Mouse (Mus musculus): ENCODE results near the gene Slc38a3.
"Not testable (repeated sequence)": the region's sequence is repeated elsewhere in the genome, so short reads cannot be mapped to it uniquely, and the experiment has no call there.

The Slc38a3 gene

DNA sequence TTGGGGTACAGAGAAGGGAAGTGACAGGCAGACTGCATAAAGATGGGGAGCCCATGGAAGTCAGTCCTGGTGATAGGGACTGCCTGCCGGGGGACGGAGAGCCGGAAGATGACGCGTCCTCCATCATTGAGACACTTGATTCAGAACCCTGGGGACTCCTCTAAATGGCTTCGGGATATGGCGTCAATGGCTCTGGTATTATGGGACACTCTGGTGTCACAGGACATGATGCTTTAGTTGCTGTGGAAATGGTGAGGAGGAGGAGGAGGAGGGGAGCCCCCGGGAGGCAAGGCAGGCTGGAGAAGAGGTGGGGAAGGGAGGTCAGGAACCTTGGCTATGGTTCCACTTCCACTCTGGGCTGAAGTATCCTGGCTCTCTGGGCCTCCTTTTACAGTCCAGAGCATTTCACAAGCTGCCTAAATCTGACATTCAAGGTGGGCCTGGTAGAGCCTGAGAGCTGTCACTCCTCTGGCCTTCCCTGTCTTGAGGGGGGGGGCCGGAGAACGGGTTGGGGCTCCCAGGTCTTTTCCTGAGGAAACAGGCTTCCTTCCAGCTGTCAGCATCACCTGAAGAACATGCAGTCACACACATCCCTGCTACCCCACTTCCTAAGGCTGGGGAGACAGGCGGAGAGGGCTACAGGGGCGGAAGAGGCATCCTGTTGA is 26.2 kb upstream of the Slc38a3 start:
- DNase-seq (ENCODE audit: low spot score), result no peak

DNA sequence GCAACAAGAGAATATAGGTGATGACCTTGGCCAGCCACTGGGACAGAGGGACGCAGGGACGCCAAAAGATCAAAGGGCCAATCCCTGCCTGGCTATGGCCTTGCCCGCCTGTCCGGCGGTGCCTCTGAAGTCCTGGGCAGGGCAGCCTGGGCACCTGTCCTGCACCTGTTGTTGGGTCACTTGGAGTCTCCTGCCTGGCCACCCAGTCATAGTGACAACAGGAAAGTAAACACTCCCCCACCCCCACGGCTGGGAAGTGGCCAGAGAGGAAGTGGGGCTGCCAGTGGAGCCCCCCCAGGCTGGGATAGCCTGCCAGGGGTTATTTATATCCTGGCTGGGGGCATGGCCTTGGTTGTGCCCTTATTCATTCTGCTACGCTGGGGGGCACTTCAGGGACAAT is 25.3 kb upstream of the Slc38a3 start:
- no peak for DNase-seq (ENCODE audit: low spot score)

- no peak for DNase-seq (ENCODE audit: low spot score)
These were observed 24.2 kb upstream of the Slc38a3 start for GRCm38 (mm10) chr9:107693433-107693987.

GRCm38 (mm10) chr9:107692785-107693184 is 23.5 kb upstream of the Slc38a3 start:
- DNase-seq (ENCODE audit: low spot score), result no peak

DNA sequence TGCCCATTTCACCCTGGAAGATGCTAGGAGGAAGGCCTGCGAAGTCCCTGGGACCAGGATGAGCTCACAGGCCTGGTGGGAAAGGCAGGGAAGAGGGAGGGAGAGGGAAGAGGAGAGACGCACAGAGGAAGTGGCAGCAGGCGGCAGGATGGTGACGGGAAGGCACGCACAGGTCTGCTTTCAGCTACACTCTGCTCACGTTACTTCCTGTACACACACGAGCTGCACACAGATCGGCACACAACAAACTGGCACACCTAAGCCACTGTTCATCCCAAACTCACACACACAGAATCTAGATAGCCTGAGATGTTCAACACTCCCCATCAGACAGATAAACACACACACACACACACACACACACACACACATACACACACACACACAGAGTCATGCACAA is 21.1 kb upstream of the Slc38a3 start:
- DNase-seq (ENCODE audit: low spot score), result no peak

GRCm38 (mm10) chr9:107688939-107689338 is 19.6 kb upstream of the Slc38a3 start:
- DNase-seq (ENCODE audit: low spot score), result no peak

GRCm38 (mm10) chr9:107688415-107688814 is 19.1 kb upstream of the Slc38a3 start:
- no peak for DNase-seq (ENCODE audit: low spot score)

DNA sequence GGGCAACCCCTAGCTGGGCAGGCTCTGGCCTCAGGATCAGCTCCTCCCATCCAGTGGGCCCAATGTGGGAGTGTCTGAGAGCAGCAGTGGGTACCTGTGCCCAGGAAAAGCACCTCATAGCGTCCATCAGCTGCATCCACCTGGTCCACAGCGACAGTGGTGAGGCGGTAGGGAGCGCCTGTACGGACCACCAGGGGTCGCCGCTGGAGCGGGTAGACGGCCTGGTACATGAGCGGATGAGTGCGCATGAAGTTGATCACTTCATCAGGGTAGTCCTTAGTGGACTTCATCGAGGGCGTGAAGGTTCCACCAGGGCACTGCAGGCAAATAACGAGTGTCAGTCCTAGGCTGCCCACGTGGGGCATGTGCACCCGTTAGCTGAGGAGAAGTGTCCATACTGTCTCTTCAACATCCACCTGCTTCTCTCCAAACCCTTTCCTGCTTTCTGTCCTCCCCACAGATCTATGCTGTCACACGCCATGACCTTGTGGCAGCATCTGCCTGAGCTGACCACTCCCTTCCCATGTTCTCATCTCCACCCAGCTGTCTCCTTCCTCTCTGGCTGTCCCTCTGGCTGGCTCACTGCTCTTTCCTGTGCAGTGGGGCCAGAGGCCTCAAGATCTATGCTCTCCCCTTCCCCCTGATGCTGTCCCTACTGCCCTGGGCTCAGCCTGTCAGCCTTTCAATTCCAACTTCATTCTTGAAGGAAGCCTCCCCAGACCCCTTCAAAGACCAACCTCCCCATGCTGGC is 16.1 kb upstream of the Slc38a3 start:
- DNase-seq (ENCODE audit: low spot score), result no peak

GRCm38 (mm10) chr9:107682405-107682804 is 13.1 kb upstream of the Slc38a3 start:
- no peak for DNase-seq (ENCODE audit: low spot score)

DNA sequence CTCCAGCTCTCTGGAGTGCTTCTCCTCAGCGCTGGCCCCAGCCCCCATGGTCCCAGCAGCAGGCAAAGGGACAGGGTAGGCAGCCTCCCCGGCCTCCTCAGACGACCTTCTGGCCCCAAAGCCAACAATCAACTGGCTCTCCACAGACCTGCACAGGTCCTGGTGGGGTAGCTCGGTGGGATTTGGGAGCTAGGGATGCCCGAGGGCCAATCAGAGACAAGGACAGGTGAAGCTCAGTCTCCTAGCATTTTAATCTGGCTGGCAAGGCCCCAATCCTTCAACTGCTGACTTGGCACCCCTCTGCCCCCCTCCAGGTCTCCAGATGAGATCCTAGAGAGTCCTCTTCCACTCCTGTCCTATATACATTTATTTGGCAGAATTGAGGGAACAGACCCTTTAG is 10.2 kb upstream of the Slc38a3 start, which contains the start of gene Gnat1:
Gene Gnat1 (minus strand): TSS at position 212 of the 400 bp plus-strand sequence.
- DNase-seq (ENCODE audit: low spot score), result no peak

DNA sequence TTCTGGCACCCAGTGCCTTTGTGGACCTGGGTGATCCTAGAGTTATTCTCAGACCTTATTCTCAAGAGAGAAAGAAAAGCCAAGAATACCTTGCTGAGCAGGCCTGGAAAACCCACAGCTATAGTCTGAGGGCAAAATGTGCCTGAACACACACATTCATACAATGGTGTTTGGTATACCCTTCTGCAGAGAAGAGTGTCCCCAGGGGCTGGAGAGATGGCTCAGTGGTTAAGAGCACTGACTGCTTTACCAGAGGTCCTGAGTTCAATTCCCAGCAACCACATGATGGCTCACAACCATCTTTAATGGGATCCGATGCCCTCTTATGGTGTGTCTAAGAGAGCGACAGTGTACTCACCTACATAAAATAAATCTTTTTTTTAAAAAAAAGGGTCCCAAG is 9.5 kb upstream of the Slc38a3 start:
- DNase-seq (ENCODE audit: low spot score), result no peak

DNA sequence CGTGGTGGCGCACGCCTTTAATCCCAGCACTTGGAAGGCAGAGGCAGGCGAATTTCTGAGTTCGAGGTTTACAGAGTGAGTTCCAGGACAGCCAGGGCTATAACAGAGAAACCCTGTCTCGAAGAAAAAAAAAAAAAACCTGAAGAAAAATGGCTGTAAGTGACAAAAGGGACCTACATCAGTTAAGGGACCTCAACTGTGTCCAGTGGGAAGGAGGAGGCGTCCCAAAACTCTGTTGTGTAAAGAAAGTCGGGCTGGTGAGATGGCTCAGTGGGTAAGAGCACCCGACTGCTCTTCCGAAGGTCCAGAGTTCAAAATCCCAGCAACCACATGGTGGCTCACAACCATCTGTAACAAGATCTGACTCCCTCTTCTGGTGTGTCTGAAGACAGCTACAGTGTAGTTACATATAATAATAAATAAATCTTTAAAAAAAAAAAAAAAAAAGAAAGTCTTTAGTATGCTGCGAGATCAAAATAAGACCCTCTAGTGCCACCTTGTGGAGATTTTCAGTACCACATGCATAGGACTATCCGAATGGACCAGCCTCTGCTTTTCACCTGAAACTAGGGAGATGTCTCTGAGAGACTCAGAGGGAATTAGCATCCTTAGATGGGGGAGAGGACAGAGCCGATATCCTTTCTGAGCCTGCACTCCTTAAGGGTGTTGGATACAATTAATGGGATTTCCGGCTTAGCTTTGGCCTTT is 8.6 kb upstream of the Slc38a3 start:
- not testable (repeated sequence) for DNase-seq (ENCODE audit: low spot score)

- no peak for DNase-seq (ENCODE audit: low spot score)
These were observed 7.9 kb upstream of the Slc38a3 start for GRCm38 (mm10) chr9:107677091-107677784.

DNA sequence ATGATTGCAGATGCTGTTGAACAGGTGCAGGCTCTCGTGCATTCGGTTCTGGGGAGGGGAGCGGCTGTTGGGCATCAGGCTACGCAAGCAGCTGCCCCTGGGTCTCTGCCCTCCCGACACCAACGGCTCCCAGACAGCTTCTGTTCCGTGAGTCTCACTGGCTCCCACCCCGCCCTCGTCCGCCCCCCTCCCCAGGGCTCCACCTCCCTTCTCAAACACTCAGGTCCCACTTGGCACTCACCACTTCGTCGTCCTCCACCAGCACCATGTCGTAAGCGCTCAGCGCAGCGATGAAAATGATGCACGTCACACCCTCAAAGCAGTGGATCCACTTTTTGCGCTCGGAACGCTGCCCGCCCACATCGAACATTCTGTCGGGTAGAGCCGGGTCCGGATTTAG is 7.0 kb upstream of the Slc38a3 start:
- no peak for DNase-seq (ENCODE audit: low spot score)

DNA sequence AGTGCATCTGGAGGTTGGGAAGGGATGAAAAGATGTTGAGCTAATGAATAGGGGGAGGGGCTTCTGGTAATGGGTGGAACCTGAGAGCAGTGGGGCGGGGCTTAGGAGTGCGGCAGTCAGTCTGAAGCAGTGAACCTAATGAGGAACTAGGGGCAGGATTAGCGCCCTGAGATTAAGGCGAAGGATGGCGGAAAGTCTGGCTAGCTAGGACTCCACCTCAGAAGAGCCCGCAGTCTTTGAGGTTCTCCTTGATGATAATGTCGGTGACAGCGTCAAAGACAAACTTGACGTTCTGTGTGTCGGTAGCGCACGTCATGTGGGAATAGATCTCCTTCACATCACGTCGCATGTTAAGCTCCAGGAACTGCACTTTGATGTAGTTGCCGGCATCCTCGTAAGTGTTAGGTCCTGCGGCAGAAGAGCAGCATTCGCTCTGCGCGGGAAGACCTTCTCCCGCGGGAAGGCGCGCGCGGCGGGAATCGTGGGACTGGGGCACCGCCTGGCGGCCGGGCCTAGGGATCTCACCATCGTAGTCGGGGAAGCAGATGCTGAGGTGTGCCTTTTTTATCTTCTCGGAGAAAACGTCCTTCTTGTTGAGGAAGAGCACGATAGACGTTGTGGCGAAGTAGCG is 6.5 kb upstream of the Slc38a3 start:
- DNase-seq (ENCODE audit: low spot score), result peak; percentile 65

DNA sequence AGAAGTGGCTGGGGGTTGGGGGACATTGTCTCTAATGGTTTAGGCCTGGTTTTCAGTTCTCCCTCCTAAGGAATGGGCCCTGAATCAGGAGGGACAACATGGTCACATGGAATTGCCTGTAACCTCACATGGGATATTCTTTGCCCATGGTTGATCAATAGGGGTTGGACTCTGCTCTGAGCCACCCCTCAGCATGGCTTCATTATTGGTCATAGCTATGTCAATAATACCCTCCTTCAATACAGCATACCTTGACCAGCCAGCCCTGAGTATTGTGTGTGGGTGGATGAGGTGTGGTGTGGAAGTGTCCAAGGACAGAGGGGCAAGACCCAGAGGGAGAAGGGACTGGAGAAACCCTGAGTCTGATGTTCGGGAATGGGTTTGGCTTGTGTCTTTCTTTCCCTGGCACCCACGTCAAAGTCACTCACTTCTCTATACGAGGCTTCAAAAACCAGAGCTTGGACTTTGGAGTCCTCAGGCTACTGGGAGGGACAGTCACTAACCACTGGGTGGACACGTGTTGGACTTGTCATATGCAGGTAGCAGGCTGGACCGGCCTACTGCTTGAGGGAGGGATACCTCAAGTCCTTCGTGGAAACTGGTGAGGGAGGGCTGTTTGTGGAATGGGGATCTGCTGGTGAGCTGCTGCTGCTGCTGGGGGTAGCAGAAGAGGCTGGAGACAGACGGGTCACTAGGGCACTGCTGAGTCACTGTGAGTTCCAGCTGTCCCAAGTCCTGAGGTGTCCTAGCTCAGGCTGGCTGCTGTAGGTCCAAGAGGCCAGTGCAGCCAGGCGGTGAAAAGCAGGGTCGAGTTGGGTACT is 5.5 kb upstream of the Slc38a3 start:
- peak; percentile 59 for DNase-seq (ENCODE audit: low spot score)

DNA sequence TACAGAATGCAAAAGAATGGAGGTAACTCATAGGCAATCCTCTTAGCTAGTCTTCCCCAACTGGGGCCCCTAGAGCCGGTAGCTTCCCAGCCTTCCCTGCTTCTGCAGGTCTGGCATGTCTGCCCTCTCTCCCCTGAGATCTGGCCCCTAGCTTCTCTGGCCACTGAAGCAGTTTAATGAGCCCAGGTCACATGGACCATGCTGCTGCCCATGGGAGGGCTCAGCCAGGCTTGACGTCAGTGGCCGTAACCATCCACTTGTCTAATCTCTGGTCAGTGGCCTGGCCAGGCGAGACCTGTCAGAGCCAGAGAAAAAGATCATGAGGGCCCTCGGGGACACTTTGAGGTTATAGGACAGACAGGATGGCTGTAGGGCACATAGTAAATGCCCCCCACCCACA is 929 bp upstream of the Slc38a3 start:
- DNase-seq (ENCODE audit: low spot score), result no peak

DNA sequence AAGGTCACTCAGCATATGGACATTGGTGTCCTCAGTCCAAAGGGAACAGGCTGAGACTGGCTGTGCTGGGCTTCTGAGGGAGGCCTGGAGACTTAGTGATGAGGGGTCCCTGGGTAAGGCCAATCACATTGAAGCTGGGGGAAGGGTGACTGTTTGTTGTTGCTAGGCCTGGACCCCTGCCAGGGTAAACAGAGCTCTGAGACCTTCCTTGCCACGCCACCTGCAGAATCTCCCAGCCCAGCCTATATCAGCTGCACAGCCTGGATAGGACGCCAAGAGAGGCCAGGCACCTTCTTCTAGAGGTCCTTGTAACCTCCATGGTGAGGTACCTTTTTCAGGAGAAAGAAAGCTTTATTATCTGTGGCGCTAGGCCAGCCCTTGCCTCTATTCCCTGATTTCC is 414 bp downstream of the Slc38a3 start:
- no peak for DNase-seq (ENCODE audit: low spot score)

- DNase-seq (ENCODE audit: low spot score), result no peak
These were observed 1.3 kb downstream of the Slc38a3 start for GRCm38 (mm10) chr9:107668011-107668410.

- DNase-seq (ENCODE audit: low spot score), result peak; percentile 84
These were observed 2.1 kb downstream of the Slc38a3 start for GRCm38 (mm10) chr9:107667219-107667618.

- DNase-seq (ENCODE audit: low spot score), result no peak
These were observed 2.6 kb downstream of the Slc38a3 start for GRCm38 (mm10) chr9:107666751-107667205.
